Mouse (Mus musculus): ENCODE measurements around the gene Pigu.

DNA sequence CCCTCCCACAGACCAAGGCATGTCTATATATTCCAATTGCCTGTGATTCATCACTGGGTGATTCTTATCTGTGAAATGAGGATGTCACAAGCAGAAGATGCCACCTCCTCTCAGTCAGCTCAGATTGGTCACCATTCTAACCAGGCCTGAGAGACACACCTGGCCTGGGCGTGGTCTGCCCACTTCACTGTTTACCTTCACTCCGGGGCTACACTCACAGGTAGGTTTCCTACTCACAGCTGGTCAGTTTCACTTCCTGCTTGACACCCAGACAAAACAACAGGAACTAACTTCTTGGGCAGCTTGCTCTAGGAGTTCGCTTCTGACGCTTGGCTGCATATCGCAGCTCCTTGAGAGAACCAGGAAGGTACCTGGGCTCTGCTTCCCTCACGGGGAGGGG lies 61.8 kb downstream of the Pigu start:
- TF ChIP-seq POLR2A (IDR thresholded peaks at IDR 0.05; ENCODE audit: extremely low read depth, insufficient read depth, low read length), result no peak
- TF ChIP-seq CTCF (IDR thresholded peaks at IDR 0.05; ENCODE audit: low read depth, low read length), result no peak
